ENCODE assay signal across 20 mouse cellular contexts in the genomic region with DNA sequence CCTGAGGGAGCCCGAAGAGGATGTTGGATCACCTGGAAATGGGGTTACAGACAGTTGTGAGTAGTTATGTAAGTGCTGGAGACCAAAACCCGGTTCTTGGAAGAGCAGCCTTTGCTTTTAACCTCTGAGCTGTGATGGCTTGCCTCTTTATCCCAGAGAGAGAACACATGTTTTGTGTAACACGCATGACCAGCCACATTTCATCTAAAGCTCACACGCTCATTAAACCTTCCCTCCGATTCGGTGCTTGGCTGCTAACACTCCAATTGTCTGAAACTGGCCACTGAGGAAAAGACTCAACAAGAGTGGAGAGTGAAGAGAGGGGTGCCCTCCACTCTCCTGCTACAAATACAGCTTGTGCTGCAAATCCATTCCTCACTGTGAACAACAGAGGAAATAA.
A peak's percentile ranks its signal among the peaks of the same experiment; 100 is the strongest.
DNase-seq lines count a peak whose midpoint lies in the region; ATAC-seq and TF ChIP-seq lines count a peak whose summit lies in the region.
"Had no signal": no experiment of that assay in that cellular context is flagged by ENCODE, and none has a peak within 500 bp of the region (broad histone marks: within the 10 kb centered on the region; RNA-seq: fewer than 3 reads in every experiment).

No protein-coding gene starts in this region.

- WGBS in forebrain, embryonic 10.5 days, result 65% methylated on average over 6 of the region's 6 CpGs
- 35% methylated on average over 6 of the region's 6 CpGs for WGBS in forebrain, embryonic 15.5 days
- WGBS in midbrain, embryonic 12.5 days, result 52% methylated on average over 6 of the region's 6 CpGs
- WGBS in midbrain, postnatal 0 days, result 37% methylated on average over 6 of the region's 6 CpGs
- 39% methylated on average over 6 of the region's 6 CpGs for WGBS in embryonic facial prominence, embryonic 15.5 days

- H3K4me1 ChIP-seq in forebrain, embryonic 10.5 days, result peaks cover 27% of the 10 kb centered on the region
- H3K4me1 ChIP-seq in forebrain, embryonic 15.5 days, result 0 out of 2 replicates have a peak, but pooled peaks cover 3% of the 10 kb centered on the region
- H3K4me1 ChIP-seq in midbrain, embryonic 12.5 days, result peaks cover 24% of the 10 kb centered on the region
- H3K4me1 ChIP-seq in midbrain, postnatal 0 days (ENCODE audit: insufficient read depth, low read length), result no peaks in the 10 kb centered on the region
- peaks cover 30% of the 10 kb centered on the region for H3K4me1 ChIP-seq in embryonic facial prominence, embryonic 15.5 days

- H3K36me3 ChIP-seq in forebrain, embryonic 10.5 days (replicated peaks), result no peaks in the 10 kb centered on the region
- H3K36me3 ChIP-seq in forebrain, embryonic 15.5 days, result no peaks in the 10 kb centered on the region
- no peaks in the 10 kb centered on the region for H3K36me3 ChIP-seq in midbrain, embryonic 12.5 days
- H3K36me3 ChIP-seq in midbrain, postnatal 0 days (ENCODE audit: insufficient read depth, low read length), result no peaks in the 10 kb centered on the region
- no peaks in the 10 kb centered on the region for H3K36me3 ChIP-seq in embryonic facial prominence, embryonic 15.5 days
- H3K36me3 ChIP-seq: G1E; heart, embryonic 12.5 days; intestine, embryonic 15.5 days; kidney, embryonic 15.5 days; neural tube, embryonic 15.5 days had no signal

- DNase-seq in forebrain, embryonic 10.5 days (ENCODE audit: extremely low spot score, low spot score), result no peak
- DNase-seq in midbrain, postnatal 0 days (ENCODE audit: low spot score), result no peak
- DNase-seq in retina, embryonic 14.5 days (ENCODE audit: low spot score), result peak; percentile 72
- no peak for DNase-seq in right cerebral cortex, postnatal 36 days (ENCODE audit: low spot score in 2 of 2)
- DNase-seq in thymus, postnatal 4 days, result no peak
- DNase-seq: cerebellum, adult 11-12 months; cerebellum, postnatal 25 days; heart, postnatal 4 days; layer of hippocampus, postnatal 36 days; thymus, adult 18-20 months had no signal

- H3K4me2 ChIP-seq in forebrain, embryonic 15.5 days (replicated peaks), result no peak overlapping the region
- H3K4me2 ChIP-seq in midbrain, embryonic 12.5 days (replicated peaks), result no peak overlapping the region
- H3K4me2 ChIP-seq in midbrain, postnatal 0 days (ENCODE audit: low read depth, low read length, poor library complexity, severe bottlenecking), result no peak overlapping the region
- H3K4me2 ChIP-seq in embryonic facial prominence, embryonic 15.5 days (replicated peaks), result no peak overlapping the region
- H3K4me2 ChIP-seq: heart, embryonic 12.5 days; intestine, embryonic 15.5 days; kidney, embryonic 15.5 days; neural tube, embryonic 15.5 days had no signal

- TF ChIP-seq CTCF in midbrain, postnatal 0 days (IDR thresholded peaks at IDR 0.05), result no peak

- no peak overlapping the region for H3K9ac ChIP-seq in forebrain, embryonic 15.5 days (replicated peaks)
- H3K9ac ChIP-seq in midbrain, embryonic 12.5 days (replicated peaks), result no peak overlapping the region
- no peak overlapping the region for H3K9ac ChIP-seq in midbrain, postnatal 0 days (replicated peaks; ENCODE audit: low read length, poor library complexity, severe bottlenecking)
- no peak overlapping the region for H3K9ac ChIP-seq in embryonic facial prominence, embryonic 15.5 days
- H3K9ac ChIP-seq: heart, embryonic 12.5 days; intestine, embryonic 15.5 days; kidney, embryonic 15.5 days; liver, embryonic 14.5 days; neural tube, embryonic 15.5 days had no signal

- no peaks in the 10 kb centered on the region for H3K27me3 ChIP-seq in forebrain, embryonic 10.5 days (ENCODE audit: poor library complexity, severe bottlenecking)
- no peaks in the 10 kb centered on the region for H3K27me3 ChIP-seq in forebrain, embryonic 15.5 days
- H3K27me3 ChIP-seq in midbrain, embryonic 12.5 days, result 0 out of 2 replicates have a peak, but pooled peaks cover 8% of the 10 kb centered on the region
- H3K27me3 ChIP-seq in midbrain, postnatal 0 days (ENCODE audit: insufficient read depth, low read length), result no peaks in the 10 kb centered on the region
- H3K27me3 ChIP-seq in embryonic facial prominence, embryonic 15.5 days, result no peaks in the 10 kb centered on the region
- H3K27me3 ChIP-seq: heart, embryonic 12.5 days; intestine, embryonic 15.5 days; kidney, embryonic 15.5 days; neural tube, embryonic 15.5 days had no signal

- H3K9me3 ChIP-seq in forebrain, embryonic 10.5 days, result peaks cover 16% of the 10 kb centered on the region
- H3K9me3 ChIP-seq in forebrain, embryonic 15.5 days, result no peaks in the 10 kb centered on the region
- no peaks in the 10 kb centered on the region for H3K9me3 ChIP-seq in midbrain, embryonic 12.5 days
- H3K9me3 ChIP-seq in midbrain, postnatal 0 days (ENCODE audit: low read length), result no peaks in the 10 kb centered on the region
- no peaks in the 10 kb centered on the region for H3K9me3 ChIP-seq in embryonic facial prominence, embryonic 15.5 days (replicated peaks)
- H3K9me3 ChIP-seq: intestine, embryonic 15.5 days; kidney, embryonic 15.5 days; neural tube, embryonic 15.5 days had no signal

- peak overlapping the region; percentile 72 for H3K27ac ChIP-seq in forebrain, embryonic 10.5 days
- H3K27ac ChIP-seq in forebrain, embryonic 15.5 days (replicated peaks), result no peak overlapping the region
- 0 out of 2 replicates have a peak overlapping the region, but pooled peaks have one; percentile 35 for H3K27ac ChIP-seq in midbrain, embryonic 12.5 days (replicated peaks)
- no peak overlapping the region for H3K27ac ChIP-seq in midbrain, postnatal 0 days (ENCODE audit: low read depth, low read length)
- H3K27ac ChIP-seq in embryonic facial prominence, embryonic 15.5 days (replicated peaks), result peak overlapping the region; percentile 18; the same call in 1 of the 2 replicates
- H3K27ac ChIP-seq: intestine, embryonic 15.5 days; kidney, embryonic 15.5 days; liver, embryonic 14.5 days; neural tube, embryonic 15.5 days had no signal

- H3K4me3 ChIP-seq in forebrain, embryonic 10.5 days, result no peak overlapping the region
- H3K4me3 ChIP-seq in forebrain, embryonic 15.5 days, result no peak overlapping the region
- H3K4me3 ChIP-seq in midbrain, embryonic 12.5 days, result no peak overlapping the region
- H3K4me3 ChIP-seq in midbrain, postnatal 0 days (ENCODE audit: low read depth, low read length), result no peak overlapping the region
- H3K4me3 ChIP-seq in embryonic facial prominence, embryonic 15.5 days (replicated peaks), result no peak overlapping the region
- H3K4me3 ChIP-seq: heart, embryonic 12.5 days; intestine, embryonic 15.5 days; kidney, embryonic 15.5 days; neural tube, embryonic 15.5 days had no signal

- ATAC-seq in forebrain, embryonic 15.5 days (replicated peaks), result no peak
- ATAC-seq in midbrain, embryonic 12.5 days (ENCODE audit: low FRiP score, low read depth), result no peak
- no peak for ATAC-seq in midbrain, postnatal 0 days (ENCODE audit: low FRiP score)
- ATAC-seq in embryonic facial prominence, embryonic 15.5 days (ENCODE audit: insufficient number of reproducible peaks, low FRiP score, low TSS enrichment, low read depth), result no peak
- ATAC-seq: CD4-positive, CD25-positive, alpha-beta regulatory T cell, adult 4 months; intestine, embryonic 15.5 days had no signal

Comparison
In these comparisons a context has a peak if more than half of its experiments do, and no peak if none do; other contexts are left out.
1. H3K27ac ChIP-seq: peak in forebrain, embryonic 10.5 days (single experiment), midbrain, embryonic 12.5 days (single experiment) and embryonic facial prominence, embryonic 15.5 days (single experiment); none in forebrain, embryonic 15.5 days (single experiment) and midbrain, postnatal 0 days (single experiment).